Mouse (Mus musculus) naive thymus-derived CD4-positive, alpha-beta T cell, adult 5 months (primary cell): ENCODE data around the gene Elmo1. TPM values are rescaled to one million over a fixed set of nuclear protein-coding genes. Genes with fewer than 3 reads are reported as not detected.

ENCODE experiments used
- polyA plus RNA-seq: library from polyadenylated mRNA; unstranded; fragments of 100-300 nt; shearing (Covaris generic); gene quantifications from one replicate; pipeline ENCODE4 v1.2.1, GENCODE M21; 2017

Gene Elmo1
- 260 TPM for polyA plus RNA-seq

GRCm38 (mm10) chr13:20090133-20090710, at the start of gene Elmo1:
Gene Elmo1 (plus strand): TSS chr13:20090596.

